Mouse (Mus musculus): Measurements from ENCODE around the gene Atp6v0b. TPM values are rescaled to one million over a fixed set of nuclear protein-coding genes. Genes with fewer than 3 reads are reported as not detected.

The Atp6v0b gene
- polyA plus RNA-seq, 1 experiment from 2014 or later = 673 TPM

DNA sequence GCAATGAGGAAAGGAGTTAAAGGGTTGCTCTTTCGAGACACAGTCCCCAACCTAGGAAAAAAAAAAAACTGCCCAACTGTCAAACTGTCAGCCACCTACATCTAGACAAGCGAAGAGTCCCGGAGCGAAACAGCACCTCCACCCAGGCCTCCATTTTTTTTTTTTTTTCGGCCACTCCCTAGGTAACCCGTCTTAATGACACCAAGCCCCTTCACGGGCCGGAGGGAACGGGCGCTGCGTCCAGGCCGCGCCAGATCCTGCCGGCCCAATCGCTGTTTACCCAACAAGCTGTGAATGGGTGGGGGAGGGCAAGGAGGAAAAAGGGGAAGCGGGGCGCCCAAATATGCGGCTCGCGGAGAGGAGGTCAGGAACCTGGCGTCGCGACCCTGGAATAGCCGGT, 489 bp downstream of the Atp6v0b start:
- no peaks in the 10 kb centered on the region for H3K27me3 ChIP-seq (ENCODE audit: control insufficient read depth, insufficient read depth, low read depth, low read length)
- WGBS = 2% methylated on average over 21 of the region's 24 CpGs
- no peak; the same call in 1 of the 2 replicates for ATAC-seq
- H3K36me3 ChIP-seq (ENCODE audit: control insufficient read depth, insufficient read depth, low read length) = peaks cover 6% of the 10 kb centered on the region
- H3K9me3 ChIP-seq (replicated peaks; ENCODE audit: control insufficient read depth, low read length, poor library complexity, severe bottlenecking) = no peaks in the 10 kb centered on the region
- H3K4me1 ChIP-seq (ENCODE audit: control insufficient read depth, insufficient read depth, low read length) = peaks cover 44% of the 10 kb centered on the region
- peak overlapping the region; percentile 88 for H3K4me2 ChIP-seq (ENCODE audit: low read length)
- H3K9ac ChIP-seq (ENCODE audit: low read depth, low read length) = peak overlapping the region; percentile 92
- H3K27ac ChIP-seq (ENCODE audit: low read length) = peak overlapping the region; percentile 70
- H3K4me3 ChIP-seq (ENCODE audit: low read depth, low read length) = peak overlapping the region; percentile 82

DNA sequence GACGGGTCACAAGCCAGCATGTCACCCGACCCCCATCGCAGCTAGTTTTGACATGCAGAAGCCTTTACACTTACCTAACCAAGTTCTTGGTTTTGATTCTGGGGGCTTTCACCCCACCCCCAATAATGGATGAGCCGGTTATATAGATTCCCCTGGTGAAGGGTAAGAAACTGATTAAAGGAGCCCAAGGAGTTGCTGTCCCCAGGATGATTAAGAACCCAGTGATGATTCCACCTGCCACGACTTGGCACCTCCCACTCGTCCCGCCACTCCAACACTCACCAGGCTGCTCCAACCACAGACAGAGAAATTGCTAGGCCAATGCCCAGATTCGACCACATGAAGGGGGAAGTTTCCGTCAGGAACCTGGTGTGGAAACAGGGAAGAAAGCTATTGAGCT, 1.1 kb downstream of the Atp6v0b start:
- Histone ChIP-seq H3K9ac (ENCODE audit: low read depth, low read length) (peak overlapping the region; percentile 92; the same call in 1 of the 2 replicates), H3K4me1 (ENCODE audit: control insufficient read depth, insufficient read depth, low read length) (peaks cover 43% of the 10 kb centered on the region)
- 83% methylated on average over 9 of the region's 9 CpGs for WGBS

GRCm38 (mm10) chr4:117885093-117885492, 2.0 kb downstream of the Atp6v0b start:
- Histone ChIP-seq H3K4me3 (ENCODE audit: low read depth, low read length) (no peak overlapping the region), H3K27me3 (ENCODE audit: control insufficient read depth, insufficient read depth, low read depth, low read length) (no peaks in the 10 kb centered on the region), H3K4me2 (ENCODE audit: low read length) (no peak overlapping the region), H3K4me1 (ENCODE audit: control insufficient read depth, insufficient read depth, low read length) (peaks cover 48% of the 10 kb centered on the region), H3K9me3 (replicated peaks; ENCODE audit: control insufficient read depth, low read length, poor library complexity, severe bottlenecking) (no peaks in the 10 kb centered on the region), H3K36me3 (ENCODE audit: control insufficient read depth, insufficient read depth, low read length) (peaks cover 8% of the 10 kb centered on the region), H3K9ac (ENCODE audit: low read depth, low read length) (no peak overlapping the region), H3K27ac (ENCODE audit: low read length) (no peak overlapping the region)
- no peak for ATAC-seq
- 96% methylated on average over 10 of the region's 10 CpGs for WGBS

More for the DNA sequence above, 1.1 kb downstream of the Atp6v0b start:
- Histone ChIP-seq H3K4me3 (ENCODE audit: low read depth, low read length) (peak overlapping the region; percentile 82), H3K27me3 (ENCODE audit: control insufficient read depth, insufficient read depth, low read depth, low read length) (no peaks in the 10 kb centered on the region), H3K9me3 (replicated peaks; ENCODE audit: control insufficient read depth, low read length, poor library complexity, severe bottlenecking) (no peaks in the 10 kb centered on the region), H3K4me2 (ENCODE audit: low read length) (peak overlapping the region; percentile 88), H3K36me3 (ENCODE audit: control insufficient read depth, insufficient read depth, low read length) (peaks cover 6% of the 10 kb centered on the region), H3K27ac (ENCODE audit: low read length) (no peak overlapping the region)
- no peak for ATAC-seq

- no peak for ATAC-seq
- Histone ChIP-seq H3K4me3 (ENCODE audit: low read depth, low read length) (peak overlapping the region; percentile 82), H3K36me3 (ENCODE audit: control insufficient read depth, insufficient read depth, low read length) (peaks cover 8% of the 10 kb centered on the region), H3K27me3 (ENCODE audit: control insufficient read depth, insufficient read depth, low read depth, low read length) (no peaks in the 10 kb centered on the region), H3K9me3 (replicated peaks; ENCODE audit: control insufficient read depth, low read length, poor library complexity, severe bottlenecking) (no peaks in the 10 kb centered on the region), H3K27ac (ENCODE audit: low read length) (no peak overlapping the region), H3K9ac (ENCODE audit: low read depth, low read length) (no peak overlapping the region), H3K4me1 (ENCODE audit: control insufficient read depth, insufficient read depth, low read length) (peaks cover 52% of the 10 kb centered on the region), H3K4me2 (ENCODE audit: low read length) (peak overlapping the region; percentile 81)
- WGBS = 93% methylated on average over 1 of the region's 1 CpGs
Observed at GRCm38 (mm10) chr4:117884146-117884545, 3.0 kb downstream of the Atp6v0b start.

GRCm38 (mm10) chr4:117882701-117883691, 4.1 kb downstream of the Atp6v0b start, which contains the start of gene B4galt2:
TSS of gene B4galt2 (minus strand) at chr4:117883487.
- WGBS = 0% methylated on average over 67 of the region's 103 CpGs

GRCm38 (mm10) chr4:117878703-117879102, 8.4 kb downstream of the Atp6v0b start:
- WGBS = 85% methylated on average over 5 of the region's 5 CpGs

More at GRCm38 (mm10) chr4:117882701-117883691, 4.1 kb downstream of the Atp6v0b start, which contains the start of gene B4galt2:
- H3K27me3 ChIP-seq (ENCODE audit: control insufficient read depth, insufficient read depth, low read depth, low read length) = no peaks in the 10 kb centered on the region
- H3K9me3 ChIP-seq (replicated peaks; ENCODE audit: control insufficient read depth, low read length, poor library complexity, severe bottlenecking) = no peaks in the 10 kb centered on the region
- peak within 1 kb of the TSS; percentile 82 for H3K4me3 ChIP-seq (ENCODE audit: low read depth, low read length)
- peak within 1 kb of the TSS; percentile 83 for H3K27ac ChIP-seq (ENCODE audit: low read length)
- peak within 1 kb of the TSS; percentile 98 for H3K9ac ChIP-seq (ENCODE audit: low read depth, low read length)
- H3K36me3 ChIP-seq (ENCODE audit: control insufficient read depth, insufficient read depth, low read length) = peaks cover 13% of the 10 kb centered on the region; the same call in 1 of the 2 replicates
- peak; percentile 46 for ATAC-seq
- H3K4me1 ChIP-seq (ENCODE audit: control insufficient read depth, insufficient read depth, low read length) = peaks cover 52% of the 10 kb centered on the region
- H3K4me2 ChIP-seq (ENCODE audit: low read length) = peak within 1 kb of the TSS; percentile 81

DNA sequence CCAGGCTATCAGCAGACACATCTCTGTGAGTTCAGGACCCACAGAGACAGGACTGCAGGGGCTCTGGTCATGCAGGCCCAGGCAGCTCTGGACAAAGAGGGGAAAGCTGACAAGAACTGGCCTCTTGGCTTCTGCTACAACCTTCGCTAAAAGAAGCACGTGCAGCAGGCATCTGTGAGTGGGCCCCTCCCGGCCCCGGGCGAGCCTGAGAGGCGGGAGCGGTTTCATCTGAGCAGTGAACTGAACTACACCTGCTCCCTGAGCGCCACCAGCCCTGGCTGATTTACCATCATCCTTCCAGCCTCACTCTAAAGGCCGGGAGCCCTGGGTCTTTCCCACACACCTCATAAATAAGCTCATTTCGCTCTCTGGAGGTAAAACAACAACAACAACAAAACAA, 8.8 kb downstream of the Atp6v0b start:
- WGBS = 65% methylated on average over 10 of the region's 10 CpGs
- Histone ChIP-seq H3K27me3 (ENCODE audit: control insufficient read depth, insufficient read depth, low read depth, low read length) (no peaks in the 10 kb centered on the region), H3K4me1 (ENCODE audit: control insufficient read depth, insufficient read depth, low read length) (peaks cover 23% of the 10 kb centered on the region), H3K4me2 (ENCODE audit: low read length) (no peak overlapping the region), H3K9ac (ENCODE audit: low read depth, low read length) (no peak overlapping the region), H3K4me3 (ENCODE audit: low read depth, low read length) (no peak overlapping the region), H3K36me3 (ENCODE audit: control insufficient read depth, insufficient read depth, low read length) (peaks cover 23% of the 10 kb centered on the region), H3K27ac (ENCODE audit: low read length) (no peak overlapping the region), H3K9me3 (replicated peaks; ENCODE audit: control insufficient read depth, low read length, poor library complexity, severe bottlenecking) (no peaks in the 10 kb centered on the region)
- ATAC-seq = no peak

More at GRCm38 (mm10) chr4:117878703-117879102, 8.4 kb downstream of the Atp6v0b start:
- Histone ChIP-seq H3K36me3 (ENCODE audit: control insufficient read depth, insufficient read depth, low read length) (peaks cover 19% of the 10 kb centered on the region), H3K27ac (ENCODE audit: low read length) (no peak overlapping the region), H3K4me3 (ENCODE audit: low read depth, low read length) (no peak overlapping the region), H3K9me3 (replicated peaks; ENCODE audit: control insufficient read depth, low read length, poor library complexity, severe bottlenecking) (no peaks in the 10 kb centered on the region), H3K4me1 (ENCODE audit: control insufficient read depth, insufficient read depth, low read length) (peaks cover 27% of the 10 kb centered on the region), H3K27me3 (ENCODE audit: control insufficient read depth, insufficient read depth, low read depth, low read length) (no peaks in the 10 kb centered on the region), H3K9ac (ENCODE audit: low read depth, low read length) (no peak overlapping the region), H3K4me2 (ENCODE audit: low read length) (no peak overlapping the region)
- ATAC-seq = no peak

- peaks cover 2% of the 10 kb centered on the region; the same call in 1 of the 2 replicates for H3K4me1 ChIP-seq (ENCODE audit: control insufficient read depth, insufficient read depth, low read length)
- 94% methylated on average over 9 of the region's 9 CpGs for WGBS
- no peak for ATAC-seq
- peaks cover 23% of the 10 kb centered on the region for H3K36me3 ChIP-seq (ENCODE audit: control insufficient read depth, insufficient read depth, low read length)
- no peaks in the 10 kb centered on the region for H3K9me3 ChIP-seq (replicated peaks; ENCODE audit: control insufficient read depth, low read length, poor library complexity, severe bottlenecking)
- no peak overlapping the region for H3K4me3 ChIP-seq (ENCODE audit: low read depth, low read length)
- no peak overlapping the region for H3K27ac ChIP-seq (ENCODE audit: low read length)
- H3K4me2 ChIP-seq (ENCODE audit: low read length) = no peak overlapping the region
- no peak overlapping the region for H3K9ac ChIP-seq (ENCODE audit: low read depth, low read length)
- no peaks in the 10 kb centered on the region for H3K27me3 ChIP-seq (ENCODE audit: control insufficient read depth, insufficient read depth, low read depth, low read length)
Observed at GRCm38 (mm10) chr4:117873615-117874014, 13.5 kb downstream of the Atp6v0b start.

DNA sequence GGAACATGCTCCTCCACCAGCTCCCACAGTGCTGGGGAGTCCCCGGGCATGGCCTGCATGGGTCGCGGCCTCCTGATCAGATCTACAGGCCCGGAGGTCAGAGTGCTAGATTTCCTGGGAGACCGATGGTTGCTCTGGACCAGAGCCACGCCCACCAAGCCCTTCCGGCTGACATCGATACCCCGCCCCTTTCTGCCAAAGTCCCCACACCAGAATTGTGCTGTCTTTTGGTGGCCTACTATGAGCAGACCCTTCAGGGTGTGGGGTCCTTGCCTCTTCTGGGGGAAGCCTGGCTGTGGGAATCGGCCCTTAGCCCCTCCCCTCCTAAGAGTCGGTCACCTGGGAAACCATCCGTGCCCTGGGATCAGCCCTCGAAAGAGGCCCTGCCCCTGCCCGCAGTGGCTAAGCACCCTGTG, 14.7 kb downstream of the Atp6v0b start, which contains the start of gene Ccdc24:
TSS of gene Ccdc24 (minus strand) at position 87 of the 416 bp plus-strand sequence.
- Histone ChIP-seq H3K4me2 (ENCODE audit: low read length) (no peak within 1 kb of the TSS), H3K27ac (ENCODE audit: low read length) (no peak within 1 kb of the TSS), H3K36me3 (ENCODE audit: control insufficient read depth, insufficient read depth, low read length) (peaks cover 17% of the 10 kb centered on the region), H3K9ac (ENCODE audit: low read depth, low read length) (no peak within 1 kb of the TSS), H3K9me3 (replicated peaks; ENCODE audit: control insufficient read depth, low read length, poor library complexity, severe bottlenecking) (no peaks in the 10 kb centered on the region), H3K27me3 (ENCODE audit: control insufficient read depth, insufficient read depth, low read depth, low read length) (no peaks in the 10 kb centered on the region), H3K4me1 (ENCODE audit: control insufficient read depth, insufficient read depth, low read length) (peaks cover 2% of the 10 kb centered on the region; the same call in 1 of the 2 replicates), H3K4me3 (ENCODE audit: low read depth, low read length) (no peak within 1 kb of the TSS)
- 7% methylated on average over 14 of the region's 14 CpGs for WGBS
- 0 out of 2 replicates have a peak, but pooled peaks have one; percentile 12 for ATAC-seq
